Mouse (Mus musculus) limb, embryonic 10.5 days (tissue): ENCODE measurements around the gene Cox17. TPM values are rescaled to one million over a fixed set of nuclear protein-coding genes. Genes with fewer than 3 reads are reported as not detected.

Experiments used
- DNase-seq: peaks from one replicate; pipeline ENCODE4 v3.0.0-alpha.2; 2017; ENCODE audit warnings: low spot score
- H3K27ac ChIP-seq: fragments of 300-500 bp; sonication (generic); 2 replicates; pipeline ENCODE4 v1.5.1; 2016; ENCODE audit warnings: mild to moderate bottlenecking
- H3K27me3 ChIP-seq: fragments of 300-500 bp; sonication (generic); 2 replicates; pipeline ENCODE4 v1.6.1; 2016; ENCODE audit warnings: low read depth, mild to moderate bottlenecking; ENCODE audit not compliant: poor library complexity, severe bottlenecking
- H3K36me3 ChIP-seq: fragments of 300-500 bp; sonication (generic); 2 replicates; pipeline ENCODE4 v1.6.1; 2016; ENCODE audit warnings: mild to moderate bottlenecking, moderate library complexity
- H3K4me1 ChIP-seq: fragments of 300-500 bp; sonication (generic); 2 replicates; pipeline ENCODE4 v1.6.1; 2016
- H3K4me3 ChIP-seq: fragments of 300-500 bp; sonication (generic); 2 replicates; pipeline ENCODE4 v1.5.1; 2016; ENCODE audit warnings: mild to moderate bottlenecking, moderate library complexity
- H3K9me3 ChIP-seq: fragments of 300-500 bp; sonication (generic); replicated peaks from 2 replicates; pipeline ENCODE4 v1.6.1; 2016; ENCODE audit warnings: mild to moderate bottlenecking
- WGBS: fragments of 180-500 bp; shearing (Covaris S2); methylation state at CpG from one replicate; pipeline ENCODE4 v1.1.7; 2016; 5-methylcytosine and 5-hydroxymethylcytosine counted together
- polyA plus RNA-seq: library from polyadenylated mRNA; unstranded; fragments of >200 nt; fragmentation: Nextera tagmentation; extraction: Ambion mirVana; gene quantifications from 2 replicates; pipeline ENCODE4 v1.2.1, GENCODE M21; 2016

Gene Cox17
- 119 and 132 TPM in 2 replicates for polyA plus RNA-seq

- Histone ChIP-seq H3K4me1 (peaks cover 17% of the 10 kb centered on the region), H3K36me3 (peaks cover 26% of the 10 kb centered on the region), H3K27me3 (no peaks in the 10 kb centered on the region), H3K9me3 (no peaks in the 10 kb centered on the region), H3K27ac (peak within 1 kb of the TSS; percentile 92), H3K4me3 (peak within 1 kb of the TSS; percentile 93)
- WGBS, result 2% methylated on average over 35 of the region's 35 CpGs
- peak; percentile 91 for DNase-seq
Observed at GRCm38 (mm10) chr16:38346529-38347325, at the start of gene Cox17, which contains the start of gene Gm21987. Gene Cox17, plus strand, starts transcription at chr16:38346991. Gene Gm21987, plus strand, starts transcription at chr16:38347040.

DNA sequence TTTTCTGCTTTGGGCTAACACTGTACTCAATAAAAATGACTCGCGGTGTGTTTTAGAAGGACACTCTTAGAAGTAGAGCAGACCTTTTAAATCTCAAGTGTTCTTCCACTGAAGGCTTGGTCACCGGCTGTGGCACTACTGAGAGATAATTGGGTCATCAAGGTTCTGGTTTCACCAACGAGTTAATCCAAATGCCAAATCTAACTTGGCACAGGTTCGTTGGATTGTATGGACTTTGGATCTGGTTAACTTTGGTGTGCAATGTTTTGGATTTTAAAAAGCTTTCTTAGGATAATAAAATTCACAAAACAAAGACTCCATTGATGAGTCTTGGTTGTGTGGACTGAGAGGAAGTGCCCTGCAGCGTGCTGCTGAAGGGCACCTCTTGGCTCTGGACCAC is 48.4 kb upstream of the Cox17 start:
- Histone ChIP-seq H3K4me1 (no peaks in the 10 kb centered on the region), H3K27me3 (no peaks in the 10 kb centered on the region), H3K4me3 (no peak overlapping the region), H3K27ac (no peak overlapping the region), H3K36me3 (no peaks in the 10 kb centered on the region), H3K9me3 (no peaks in the 10 kb centered on the region)
- DNase-seq, result no peak
- WGBS, result 90% methylated on average over 6 of the region's 6 CpGs

DNA sequence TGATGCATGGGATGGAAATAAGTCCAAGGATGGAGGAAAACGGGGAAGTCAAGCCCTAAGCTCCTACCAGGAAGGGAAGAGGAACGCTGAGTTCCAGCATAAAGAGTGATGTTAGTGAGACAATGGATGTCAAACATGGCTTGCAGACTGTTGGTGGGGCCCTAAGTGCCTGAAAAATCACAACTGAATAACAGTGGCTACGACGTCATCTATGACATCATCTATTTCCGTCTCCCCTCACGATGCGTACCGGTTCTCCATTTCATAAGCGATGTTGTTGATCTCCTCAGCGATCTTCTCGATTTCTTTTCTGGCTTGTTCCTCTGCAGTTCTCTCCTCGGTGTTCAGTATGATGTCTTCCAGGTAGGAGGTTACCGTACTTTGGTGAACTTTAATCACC is 44.4 kb upstream of the Cox17 start:
- no peak for DNase-seq
- Histone ChIP-seq H3K4me3 (no peak overlapping the region), H3K4me1 (peaks cover 12% of the 10 kb centered on the region), H3K36me3 (no peaks in the 10 kb centered on the region), H3K27ac (no peak overlapping the region), H3K27me3 (no peaks in the 10 kb centered on the region), H3K9me3 (no peaks in the 10 kb centered on the region)
- 92% methylated on average over 13 of the region's 13 CpGs for WGBS

- Histone ChIP-seq H3K36me3 (no peaks in the 10 kb centered on the region), H3K27ac (no peak overlapping the region), H3K9me3 (no peaks in the 10 kb centered on the region), H3K27me3 (no peaks in the 10 kb centered on the region), H3K4me1 (peaks cover 20% of the 10 kb centered on the region), H3K4me3 (no peak overlapping the region)
- DNase-seq, result no peak
- 82% methylated on average over 17 of the region's 17 CpGs for WGBS
Observed at GRCm38 (mm10) chr16:38304460-38305194, 42.2 kb upstream of the Cox17 start.

- H3K36me3 ChIP-seq, result no peaks in the 10 kb centered on the region
- WGBS, result 51% methylated on average over 18 of the region's 18 CpGs
- no peaks in the 10 kb centered on the region for H3K27me3 ChIP-seq
- DNase-seq, result peak; percentile 53
- peak overlapping the region; percentile 66 for H3K27ac ChIP-seq
- peaks cover 20% of the 10 kb centered on the region for H3K4me1 ChIP-seq
- no peak overlapping the region for H3K4me3 ChIP-seq
- H3K9me3 ChIP-seq, result no peaks in the 10 kb centered on the region
Observed at GRCm38 (mm10) chr16:38306571-38307220, 40.1 kb upstream of the Cox17 start.

- Histone ChIP-seq H3K4me1 (peaks cover 20% of the 10 kb centered on the region), H3K27ac (peak overlapping the region; percentile 66; the same call in 1 of the 2 replicates), H3K9me3 (no peaks in the 10 kb centered on the region), H3K27me3 (no peaks in the 10 kb centered on the region), H3K36me3 (no peaks in the 10 kb centered on the region), H3K4me3 (no peak overlapping the region)
- 35% methylated on average over 5 of the region's 5 CpGs for WGBS
- peak; percentile 46 for DNase-seq
Observed at GRCm38 (mm10) chr16:38307221-38307605, 39.6 kb upstream of the Cox17 start.

GRCm38 (mm10) chr16:38307651-38308050 is 39.1 kb upstream of the Cox17 start:
- DNase-seq, result no peak
- H3K4me1 ChIP-seq, result peaks cover 20% of the 10 kb centered on the region
- H3K27ac ChIP-seq, result peak overlapping the region; percentile 63; the same call in 1 of the 2 replicates
- no peaks in the 10 kb centered on the region for H3K9me3 ChIP-seq
- H3K27me3 ChIP-seq, result no peaks in the 10 kb centered on the region
- H3K36me3 ChIP-seq, result no peaks in the 10 kb centered on the region
- H3K4me3 ChIP-seq, result no peak overlapping the region
- WGBS, result 67% methylated on average over 7 of the region's 7 CpGs

DNA sequence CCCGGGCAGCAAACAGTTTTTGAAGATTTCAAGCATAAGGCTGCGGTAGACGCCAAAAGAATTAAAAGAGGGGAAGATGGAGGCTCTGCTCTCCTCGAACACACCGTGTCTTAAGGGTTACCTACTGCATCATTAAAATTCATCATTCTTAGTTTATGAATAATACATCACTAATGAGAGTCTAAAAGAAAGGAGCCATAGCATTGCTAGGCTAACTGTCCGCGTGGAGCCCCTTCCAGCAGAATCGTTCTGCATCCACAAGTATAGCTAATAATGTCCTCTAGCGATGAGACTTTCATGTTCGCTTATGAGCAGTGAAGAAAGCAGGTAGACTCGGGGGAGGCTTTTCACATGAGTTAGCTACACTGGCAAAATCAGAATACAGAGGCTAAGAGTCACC is 38.6 kb upstream of the Cox17 start:
- Histone ChIP-seq H3K27me3 (no peaks in the 10 kb centered on the region), H3K27ac (peak overlapping the region; percentile 63; the same call in 1 of the 2 replicates), H3K36me3 (no peaks in the 10 kb centered on the region), H3K4me1 (peaks cover 20% of the 10 kb centered on the region), H3K9me3 (no peaks in the 10 kb centered on the region), H3K4me3 (no peak overlapping the region)
- DNase-seq, result no peak
- WGBS, result 90% methylated on average over 11 of the region's 11 CpGs

GRCm38 (mm10) chr16:38318492-38318891 is 28.3 kb upstream of the Cox17 start:
- no peaks in the 10 kb centered on the region for H3K27me3 ChIP-seq

DNA sequence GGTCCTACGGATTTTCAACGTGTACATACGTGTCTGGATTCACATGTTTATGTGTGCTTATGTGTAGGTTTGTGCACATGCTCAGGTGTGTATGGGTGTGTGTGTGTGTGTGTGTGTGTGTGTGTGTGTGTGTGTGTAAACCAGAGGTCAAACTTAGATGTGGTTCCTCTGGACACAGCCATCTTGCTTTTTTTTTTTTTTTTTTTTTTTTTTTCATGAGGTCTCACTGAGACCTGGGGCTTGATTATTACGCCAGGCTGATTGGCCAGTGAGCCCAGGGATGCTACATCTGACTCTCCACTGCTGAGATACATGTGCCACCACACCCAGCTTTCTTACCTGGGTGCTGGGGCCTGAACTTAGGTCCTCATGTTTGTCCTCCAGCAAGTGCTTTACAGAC is 27.7 kb upstream of the Cox17 start:
- H3K36me3 ChIP-seq, result no peaks in the 10 kb centered on the region
- H3K27me3 ChIP-seq, result no peaks in the 10 kb centered on the region
- WGBS, result 92% methylated on average over 4 of the region's 4 CpGs
- no peak overlapping the region for H3K27ac ChIP-seq
- H3K9me3 ChIP-seq, result no peaks in the 10 kb centered on the region
- no peak for DNase-seq
- H3K4me3 ChIP-seq, result no peak overlapping the region
- H3K4me1 ChIP-seq, result peaks cover 6% of the 10 kb centered on the region; the same call in 1 of the 2 replicates

More at GRCm38 (mm10) chr16:38318492-38318891, 28.3 kb upstream of the Cox17 start:
- H3K36me3 ChIP-seq, result no peaks in the 10 kb centered on the region
- no peak for DNase-seq
- H3K4me1 ChIP-seq, result peaks cover 6% of the 10 kb centered on the region; the same call in 1 of the 2 replicates
- H3K27ac ChIP-seq, result no peak overlapping the region
- 85% methylated on average over 9 of the region's 9 CpGs for WGBS
- H3K9me3 ChIP-seq, result no peaks in the 10 kb centered on the region
- H3K4me3 ChIP-seq, result no peak overlapping the region

DNA sequence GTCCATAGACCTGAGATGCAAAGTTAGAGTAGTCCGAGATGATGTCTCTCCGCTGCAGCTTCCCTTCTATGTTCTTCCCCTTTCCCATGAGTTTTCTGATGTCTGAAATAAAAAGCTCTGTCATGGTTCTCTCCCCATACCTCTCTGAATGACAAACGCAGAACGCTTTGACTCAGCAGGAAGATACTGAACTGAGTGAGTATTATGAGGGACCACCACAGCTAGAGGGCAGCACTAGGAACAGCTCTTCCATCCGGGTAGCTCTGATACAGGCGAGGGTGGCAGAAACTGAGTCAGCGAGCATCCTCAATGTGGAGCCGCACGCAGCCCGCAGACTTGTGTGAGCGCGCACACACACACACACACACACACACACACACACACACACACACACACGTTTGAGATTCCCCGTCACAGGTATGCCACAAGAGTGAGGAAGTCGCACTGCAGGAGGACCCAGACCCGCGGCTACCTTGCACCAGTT is 25.3 kb upstream of the Cox17 start:
- Histone ChIP-seq H3K27me3 (no peaks in the 10 kb centered on the region), H3K27ac (no peak overlapping the region; the same call in 1 of the 2 replicates), H3K36me3 (no peaks in the 10 kb centered on the region), H3K4me1 (0 out of 2 replicates have a peak, but pooled peaks cover 2% of the 10 kb centered on the region), H3K9me3 (no peaks in the 10 kb centered on the region), H3K4me3 (peak overlapping the region; percentile 37)
- WGBS, result 30% methylated on average over 17 of the region's 17 CpGs
- DNase-seq, result peak; percentile 59

GRCm38 (mm10) chr16:38324311-38324710 is 22.5 kb upstream of the Cox17 start:
- Histone ChIP-seq H3K4me3 (no peak overlapping the region), H3K27ac (no peak overlapping the region), H3K9me3 (no peaks in the 10 kb centered on the region), H3K27me3 (no peaks in the 10 kb centered on the region), H3K4me1 (0 out of 2 replicates have a peak, but pooled peaks cover 2% of the 10 kb centered on the region), H3K36me3 (no peaks in the 10 kb centered on the region)
- 91% methylated on average over 15 of the region's 15 CpGs for WGBS
- DNase-seq, result no peak
